Mouse (Mus musculus) CH12.LX (cell line): ENCODE measurements at regions not wholly inside any gene's neighbourhood (a gene's known extent, or its start where the extent isn't known, plus 50 kb on each side); places are given as distances from the start of the nearest gene placed in this dataset.

Source experiments
- DNase-seq: peaks from one replicate; pipeline ENCODE4 v3.0.0-alpha.2; 2013; ENCODE audit errors: extremely low read depth
- H3K27ac ChIP-seq: 2 replicates; pipeline ENCODE4 v1.5.1; 2012; ENCODE audit warnings: low read depth, mild to moderate bottlenecking, control low read depth, moderate library complexity; ENCODE audit not compliant: insufficient read depth
- H3K27me3 ChIP-seq: replicated peaks from 2 replicates; pipeline ENCODE3; 2012; ENCODE audit warnings: inconsistent platforms
- H3K36me3 ChIP-seq, 2 experiments: replicated peaks in 1 of 2; 2 replicates each; pipeline versions ENCODE3 to v1.6.1; 2012; ENCODE audit warnings: inconsistent platforms in 1 of 2, low read length in 1 of 2, mild to moderate bottlenecking in 1 of 2, mixed read lengths in 1 of 2, moderate library complexity in 1 of 2; ENCODE audit not compliant: control insufficient read depth in 1 of 2, insufficient read depth in 1 of 2
- H3K4me1 ChIP-seq, 2 experiments: 2 replicates each; pipeline ENCODE4 v1.6.1; 2012; ENCODE audit warnings: inconsistent platforms in 1 of 2, moderate library complexity in 1 of 2; ENCODE audit not compliant: insufficient read depth in 2 of 2, control insufficient read depth in 1 of 2
- H3K4me2 ChIP-seq: 2 replicates; pipeline ENCODE4 v1.6.1; 2012; ENCODE audit warnings: low read depth, mild to moderate bottlenecking, control low read depth; ENCODE audit not compliant: poor library complexity, insufficient read depth, severe bottlenecking
- H3K4me3 ChIP-seq, 3 experiments: fragments of 150-350 bp in 1 of 3; sonication (generic) in 1 of 3; replicated peaks in 1 of 3; 2 replicates each; pipeline versions ENCODE3 to v1.5.1; 2011 to 2012; ENCODE audit warnings: low read depth in 2 of 3, low read length in 2 of 3, mild to moderate bottlenecking in 2 of 3, moderate library complexity in 2 of 3, control low read depth in 1 of 3, improper control_type of control experiment in 1 of 3, inconsistent platforms in 1 of 3, mixed read lengths in 1 of 3; ENCODE audit not compliant: poor library complexity in 1 of 3
- H3K79me2 ChIP-seq: replicated peaks from 2 replicates; pipeline ENCODE4 v1.6.1; 2012; ENCODE audit warnings: mild to moderate bottlenecking, moderate library complexity; ENCODE audit not compliant: control insufficient read depth, poor library complexity, insufficient read depth, severe bottlenecking; ENCODE audit errors: extremely low read depth
- H3K9ac ChIP-seq: 2 replicates; pipeline ENCODE4 v1.6.1; 2012; ENCODE audit warnings: low read depth, mild to moderate bottlenecking, control low read depth, moderate library complexity; ENCODE audit not compliant: insufficient read depth
- H3K9me3 ChIP-seq: replicated peaks from 2 replicates; pipeline ENCODE3; 2012; ENCODE audit warnings: low read length, inconsistent platforms, mixed read lengths
- ELF1 ChIP-seq: IDR thresholded peaks from 2 replicates; pipeline ENCODE4 v1.6.1; 2014; ENCODE audit warnings: low read depth, mild to moderate bottlenecking, inconsistent platforms, low read length, improper control_type of control experiment
- EP300 ChIP-seq: IDR thresholded peaks from 2 replicates; pipeline ENCODE4 v1.6.1; 2011; ENCODE audit warnings: low read length, improper control_type of control experiment
- ETS1 ChIP-seq: conservative IDR thresholded peaks from 2 replicates; pipeline ENCODE4 v1.6.1; 2012; ENCODE audit warnings: low read depth, mild to moderate bottlenecking, inconsistent platforms, low read length, improper control_type of control experiment, moderate library complexity
- GABPA ChIP-seq: IDR thresholded peaks from 2 replicates; pipeline ENCODE4 v1.6.1; 2012; ENCODE audit warnings: low read depth, low read length, improper control_type of control experiment, inconsistent platforms; ENCODE audit not compliant: insufficient replicate concordance
- IRF4 ChIP-seq: IDR thresholded peaks from 2 replicates; pipeline ENCODE4 v1.6.1; 2014; ENCODE audit warnings: low read depth, mild to moderate bottlenecking, inconsistent platforms, low read length, improper control_type of control experiment
- JUN ChIP-seq: IDR thresholded peaks from 2 replicates; pipeline ENCODE4 v1.6.1; 2011; ENCODE audit warnings: low read depth, mild to moderate bottlenecking, low read length, improper control_type of control experiment, moderate library complexity; ENCODE audit not compliant: insufficient read depth
- JUND ChIP-seq: conservative IDR thresholded peaks from 2 replicates; pipeline ENCODE4 v1.6.1; 2011; ENCODE audit warnings: low read depth, low read length, improper control_type of control experiment
- MAFK ChIP-seq: IDR thresholded peaks from 2 replicates; pipeline ENCODE4 v1.6.1; 2011; ENCODE audit warnings: low read length, improper control_type of control experiment; ENCODE audit not compliant: insufficient replicate concordance
- MAZ ChIP-seq: IDR thresholded peaks from 2 replicates; pipeline ENCODE4 v1.6.1; 2012; ENCODE audit warnings: low read depth, mild to moderate bottlenecking, inconsistent platforms, low read length, improper control_type of control experiment, moderate library complexity
- MXI1 ChIP-seq: IDR thresholded peaks from 2 replicates; pipeline ENCODE4 v1.6.1; 2011; ENCODE audit warnings: mild to moderate bottlenecking, low read depth, low read length, improper control_type of control experiment
- MYC ChIP-seq: IDR thresholded peaks from 2 replicates; pipeline ENCODE4 v1.6.1; 2011; ENCODE audit warnings: low read depth, mild to moderate bottlenecking, improper control_type of control experiment, low read length
- NRF1 ChIP-seq: IDR thresholded peaks from 2 replicates; pipeline ENCODE4 v1.6.1; 2014; ENCODE audit warnings: low read depth, mild to moderate bottlenecking, inconsistent platforms, low read length, improper control_type of control experiment, moderate library complexity
- PAX5 ChIP-seq: IDR thresholded peaks from 2 replicates; pipeline ENCODE4 v1.6.1; 2012; ENCODE audit warnings: low read length, inconsistent platforms, mixed read lengths
- POLR2A ChIP-seq: IDR thresholded peaks from 2 replicates; pipeline ENCODE4 v1.6.1; 2011; ENCODE audit warnings: low read depth, mild to moderate bottlenecking, improper control_type of control experiment, low read length
- POLR2AphosphoS2 ChIP-seq: IDR thresholded peaks from 2 replicates; pipeline ENCODE4 v1.6.1; 2011; ENCODE audit warnings: low read depth, low read length, improper control_type of control experiment
- RCOR1 ChIP-seq: conservative IDR thresholded peaks from 2 replicates; pipeline ENCODE4 v1.6.1; 2012; ENCODE audit warnings: low read depth, mild to moderate bottlenecking, inconsistent platforms, low read length, improper control_type of control experiment
- SIN3A ChIP-seq: IDR thresholded peaks from 2 replicates; pipeline ENCODE4 v1.6.1; 2012; ENCODE audit warnings: low read length, improper control_type of control experiment, inconsistent platforms
- TBP ChIP-seq: conservative IDR thresholded peaks from 2 replicates; pipeline ENCODE4 v1.6.1; 2011; ENCODE audit warnings: low read depth, low read length, improper control_type of control experiment
- UBTF ChIP-seq: IDR thresholded peaks from 2 replicates; pipeline ENCODE4 v1.6.1; 2012; ENCODE audit warnings: low read depth, mild to moderate bottlenecking, inconsistent platforms, low read length, improper control_type of control experiment, moderate library complexity
- USF1 ChIP-seq: IDR thresholded peaks from 2 replicates; pipeline ENCODE4 v1.6.1; 2014; ENCODE audit warnings: low read depth, mild to moderate bottlenecking, inconsistent platforms, low read length, improper control_type of control experiment
- USF2 ChIP-seq: conservative IDR thresholded peaks from 2 replicates; pipeline ENCODE4 v1.6.1; 2011; ENCODE audit warnings: low read depth, low read length, improper control_type of control experiment
- ZC3H11A ChIP-seq: IDR thresholded peaks from 2 replicates; pipeline ENCODE4 v1.6.1; 2012; ENCODE audit warnings: low read depth, mild to moderate bottlenecking, inconsistent platforms, low read length, improper control_type of control experiment
- ZKSCAN1 ChIP-seq: IDR thresholded peaks from 2 replicates; pipeline ENCODE4 v1.6.1; 2012; ENCODE audit warnings: low read depth, inconsistent platforms, low read length, improper control_type of control experiment, borderline replicate concordance
- ZMIZ1 ChIP-seq: IDR thresholded peaks from 2 replicates; pipeline ENCODE4 v1.6.1; 2012; ENCODE audit warnings: low read depth, mild to moderate bottlenecking, inconsistent platforms, low read length, improper control_type of control experiment
- ZNF384 ChIP-seq: IDR thresholded peaks from 2 replicates; pipeline ENCODE4 v1.6.1; 2012; ENCODE audit warnings: low read depth, low read length, improper control_type of control experiment, inconsistent platforms
- dilution Hi-C: fragments of 300-500 bp; cut with MboI; formaldehyde crosslinking; loops from 2 replicates; pipeline ENCODE4 v1.14.3; 2020; ENCODE audit warnings: low sequenced_read_pairs; ENCODE audit not compliant: extremely low pct_unique_long_range_greater_than_20kb, extremely low pct_ligation_motif_present
- in situ Hi-C: fragments of 300-500 bp; cut with MboI; formaldehyde crosslinking; loops from 3 replicates; pipeline ENCODE4 v1.14.3; 2019; ENCODE audit warnings: low sequenced_read_pairs, low pct_ligation_motif_present, low pct_unique_long_range_greater_than_20kb, mixed read lengths

GRCm38 (mm10) chr11:23149556-23150244 is 106.1 kb upstream of the Xpo1 start (continued):
- TF ChIP-seq IRF4 (no peak), RCOR1 (no peak), ETS1 (no peak), MAFK (no peak), USF2 (no peak), ELF1 (no peak), ZNF384 (peak; percentile 48; the same call in 1 of the 2 replicates), NRF1 (no peak), MAZ (no peak), USF1 (no peak), JUND (0 out of 2 replicates have a peak, but pooled peaks have one; percentile 36)

GRCm38 (mm10) chr11:23154851-23155250 is 101.0 kb upstream of the Xpo1 start:
- Histone ChIP-seq H3K4me3 (no peak overlapping the region), H3K36me3 (no peaks in the 10 kb centered on the region), H3K27me3 (no peaks in the 10 kb centered on the region), H3K79me2 (no peaks in the 10 kb centered on the region), H3K9ac (no peak overlapping the region), H3K9me3 (no peaks in the 10 kb centered on the region), H3K27ac (no peak overlapping the region), H3K4me2 (no peak overlapping the region), H3K4me1 (no peaks in the 10 kb centered on the region)
- dilution Hi-C loops (no loop called here), in situ Hi-C loops (loop anchor here (5.0 kb wide), 1 partner anchor 117 kb away; no protein-coding TSS in a partner anchor)
- no peak for DNase-seq
- TF ChIP-seq EP300, result no peak
- TF ChIP-seq POLR2A, result no peak
- TF ChIP-seq MAFK, result no peak
- TF ChIP-seq MXI1, result no peak
- TF ChIP-seq PAX5, result no peak

- Histone ChIP-seq H3K79me2 (no peaks in the 10 kb centered on the region), H3K36me3 (no peaks in the 10 kb centered on the region), H3K27me3 (no peaks in the 10 kb centered on the region), H3K27ac (no peak overlapping the region), H3K9me3 (no peaks in the 10 kb centered on the region), H3K4me2 (no peak overlapping the region), H3K9ac (no peak overlapping the region), H3K4me1 (no peaks in the 10 kb centered on the region), H3K4me3 (no peak overlapping the region)
- dilution Hi-C loops, result no loop called here
- no peak for DNase-seq
- in situ Hi-C loops, result no loop called here
- TF ChIP-seq ZMIZ1 (no peak), ZC3H11A (no peak), IRF4 (no peak), ZKSCAN1 (no peak), POLR2AphosphoS2 (no peak), USF1 (no peak), UBTF (no peak), ELF1 (no peak), NRF1 (no peak), SIN3A (no peak), JUND (no peak), POLR2A (no peak), MYC (no peak), JUN (no peak), RCOR1 (no peak), TBP (no peak), EP300 (no peak), MAFK (no peak), MXI1 (no peak), GABPA (no peak)
Observed at GRCm38 (mm10) chr11:23168546-23169218, 87.2 kb upstream of the Xpo1 start.
